Mouse (Mus musculus): ENCODE results near the gene Trnp1.

The Trnp1 gene

GRCm38 (mm10) chr4:133493895-133494294 is 4.5 kb downstream of the Trnp1 start:
- no peak for DNase-seq

DNA sequence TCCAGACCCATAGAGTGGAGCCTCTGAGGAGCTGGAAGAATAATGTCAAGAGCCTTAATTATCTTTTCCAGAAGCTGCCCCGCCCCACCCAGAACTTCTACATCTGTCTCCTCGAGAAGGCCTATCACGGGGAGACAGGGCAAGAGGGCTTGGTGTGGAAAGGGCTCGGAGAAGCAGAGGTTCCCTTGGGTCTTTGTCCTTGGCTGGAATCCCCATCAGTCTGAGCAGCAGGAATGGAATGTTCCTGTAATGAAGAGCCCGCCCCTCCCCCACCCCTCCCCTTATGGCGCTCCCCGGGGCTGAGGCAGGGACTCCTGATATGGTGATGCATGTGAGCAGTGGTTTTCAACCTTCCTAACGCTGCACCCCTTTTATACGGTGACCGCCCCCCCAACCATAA is 6.5 kb downstream of the Trnp1 start:
- no peak for DNase-seq

- DNase-seq = no peak
Measured at GRCm38 (mm10) chr4:133489489-133490245, 8.7 kb downstream of the Trnp1 start.

DNA sequence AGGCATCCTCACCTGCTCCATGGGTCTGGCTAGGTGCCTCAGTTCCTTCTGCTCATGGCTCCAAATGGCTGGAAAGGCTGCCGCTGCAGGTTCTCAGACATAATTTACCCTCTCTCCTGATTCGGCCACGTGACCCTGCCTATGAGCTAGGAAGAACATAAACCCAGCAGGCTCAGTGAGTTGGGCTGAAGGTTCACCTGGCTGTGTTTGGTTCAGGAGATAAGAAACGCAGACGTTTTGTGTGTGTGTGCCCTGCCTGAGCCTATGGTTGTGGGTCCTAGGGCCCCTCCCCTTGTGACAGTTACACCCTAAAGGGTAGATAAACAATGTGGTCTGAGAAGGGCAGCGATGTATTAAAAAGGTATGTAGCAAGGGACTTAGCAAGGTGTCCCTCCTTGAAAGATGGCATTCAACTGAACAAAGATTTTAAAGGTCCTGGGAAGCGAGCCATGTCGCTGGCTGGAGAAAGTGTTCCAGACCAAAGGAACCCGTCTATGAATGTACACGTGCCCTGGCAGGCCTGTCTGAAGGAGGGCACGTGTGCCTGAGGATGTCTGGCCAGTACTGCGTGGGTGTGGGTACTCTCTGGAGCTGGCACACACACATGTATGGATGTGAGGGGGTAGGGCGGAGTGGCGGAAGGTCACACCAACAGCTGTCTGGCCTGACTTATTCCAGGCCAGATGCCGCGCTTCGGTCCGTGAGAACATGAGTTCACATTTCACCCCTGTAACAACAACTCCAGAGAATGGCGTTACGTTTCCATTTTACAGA is 9.5 kb downstream of the Trnp1 start:
- no peak for DNase-seq

GRCm38 (mm10) chr4:133486673-133487357 is 11.5 kb downstream of the Trnp1 start:
- DNase-seq = no peak

DNA sequence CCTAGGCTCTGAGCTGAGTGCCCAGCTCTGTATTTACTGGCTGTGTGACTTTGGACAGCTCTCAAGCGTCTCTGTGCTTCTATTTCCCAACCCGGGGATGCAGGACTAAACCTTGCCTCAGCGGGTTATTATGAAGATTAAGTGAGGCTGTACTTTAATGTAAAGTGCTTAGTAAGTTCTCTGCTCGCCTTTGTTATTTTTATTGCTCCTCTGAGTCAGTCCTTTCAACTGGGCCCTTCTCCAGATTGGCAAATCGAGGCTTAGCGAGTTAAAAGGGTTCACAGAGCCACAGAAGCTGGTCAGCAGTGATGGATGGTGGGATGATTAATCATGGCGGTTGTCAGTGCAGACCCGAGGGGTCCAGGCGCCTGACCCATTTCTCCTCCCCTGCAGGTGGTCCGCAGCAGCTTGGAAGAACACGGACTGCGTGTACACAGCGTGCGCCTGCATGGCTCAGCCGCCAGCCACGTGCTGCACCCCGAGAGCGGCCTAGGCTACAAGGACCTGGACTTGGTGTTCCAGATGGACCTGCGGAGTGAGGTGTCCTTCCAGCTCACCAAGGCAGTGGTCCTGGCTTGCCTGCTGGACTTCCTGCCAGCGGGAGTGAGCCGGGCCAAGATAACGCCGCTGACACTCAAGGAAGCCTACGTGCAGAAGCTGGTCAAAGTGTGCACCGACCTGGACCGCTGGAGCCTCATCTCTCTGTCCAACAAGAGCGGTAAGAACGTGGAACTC is 12.5 kb downstream of the Trnp1 start:
- no peak for DNase-seq

DNA sequence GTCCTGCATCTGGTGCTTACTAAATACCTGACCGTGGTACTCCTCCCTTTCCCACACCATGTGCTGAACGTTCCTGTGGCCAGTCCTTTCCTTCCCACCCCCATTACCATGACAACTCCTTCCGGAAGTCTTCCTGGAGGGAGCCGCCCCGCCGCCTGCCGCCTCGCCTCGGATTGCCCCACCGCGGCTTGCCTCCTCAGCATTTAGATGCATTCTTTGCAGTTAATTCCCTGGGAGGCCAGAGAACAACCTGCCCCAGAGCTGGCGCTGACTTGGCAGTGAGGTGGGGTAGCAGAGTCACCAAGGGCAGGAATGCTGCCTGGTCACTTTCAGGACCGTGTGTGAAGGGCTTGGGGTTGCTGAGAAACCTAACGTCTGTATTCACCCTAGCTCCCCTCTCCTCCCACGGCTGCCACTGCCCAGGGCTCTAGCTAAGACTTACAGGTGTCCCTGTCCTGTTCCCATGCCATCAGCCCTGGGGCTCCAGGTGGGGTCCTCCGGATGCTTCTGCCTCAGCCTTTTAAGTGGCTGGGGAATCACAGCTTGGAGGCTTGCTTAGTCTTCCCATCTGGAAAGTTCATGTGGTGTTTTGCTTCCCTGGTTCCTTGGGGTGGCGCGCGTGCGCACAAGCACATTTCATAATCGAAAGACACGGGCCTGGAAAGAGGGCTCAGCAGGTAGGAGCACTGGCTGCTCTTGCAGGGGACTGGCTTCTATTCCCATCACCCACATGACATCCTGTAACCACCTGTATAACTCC is 13.9 kb downstream of the Trnp1 start:
- no peak for DNase-seq

- no peak for DNase-seq
Measured at GRCm38 (mm10) chr4:133482479-133482878, 15.9 kb downstream of the Trnp1 start.

- DNase-seq = no peak
Measured at GRCm38 (mm10) chr4:133481488-133481887, 16.9 kb downstream of the Trnp1 start.

- no peak for DNase-seq
Measured at GRCm38 (mm10) chr4:133480754-133481153, 17.6 kb downstream of the Trnp1 start.

GRCm38 (mm10) chr4:133480185-133480537 is 18.2 kb downstream of the Trnp1 start:
- DNase-seq = no peak

- DNase-seq = peak; percentile 93
Measured at GRCm38 (mm10) chr4:133479458-133480184, 18.7 kb downstream of the Trnp1 start, which contains the start of gene Tent5b. TSS of gene Tent5b (plus strand) at chr4:133480132.

- DNase-seq = no peak
Measured at GRCm38 (mm10) chr4:133473833-133474232, 24.5 kb downstream of the Trnp1 start.

DNA sequence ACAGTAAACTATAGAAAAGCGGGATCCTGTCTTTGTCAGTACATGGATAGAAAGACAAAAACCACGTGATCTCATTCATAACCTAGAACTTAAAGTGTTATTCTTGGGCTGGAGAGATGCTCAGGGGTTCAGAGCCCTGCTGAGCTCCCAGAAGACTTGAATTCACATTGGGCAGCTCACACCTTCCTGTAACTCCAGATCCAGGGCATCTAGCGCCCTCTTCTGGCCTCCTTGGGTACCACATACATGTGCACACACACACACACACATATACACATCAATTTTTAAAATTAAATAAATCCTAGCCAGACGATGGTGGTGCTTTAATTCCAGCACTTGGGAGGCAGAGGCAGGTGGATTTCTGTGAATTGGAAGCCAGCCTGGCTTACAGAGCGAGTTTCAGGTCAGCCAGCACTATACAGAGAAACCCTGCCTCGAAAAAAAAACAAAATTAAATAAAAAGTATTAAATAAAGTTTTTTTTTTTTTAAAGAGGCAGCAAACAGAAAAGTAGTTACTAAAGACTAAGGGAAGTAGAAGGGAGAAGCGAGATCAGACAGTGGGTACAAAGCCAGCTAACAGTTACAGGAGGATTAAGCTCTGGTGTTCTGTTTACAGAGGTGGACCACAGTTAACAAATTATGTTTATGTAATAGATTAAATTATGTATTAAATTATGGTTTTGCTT is 27.1 kb downstream of the Trnp1 start:
- DNase-seq = no peak

DNA sequence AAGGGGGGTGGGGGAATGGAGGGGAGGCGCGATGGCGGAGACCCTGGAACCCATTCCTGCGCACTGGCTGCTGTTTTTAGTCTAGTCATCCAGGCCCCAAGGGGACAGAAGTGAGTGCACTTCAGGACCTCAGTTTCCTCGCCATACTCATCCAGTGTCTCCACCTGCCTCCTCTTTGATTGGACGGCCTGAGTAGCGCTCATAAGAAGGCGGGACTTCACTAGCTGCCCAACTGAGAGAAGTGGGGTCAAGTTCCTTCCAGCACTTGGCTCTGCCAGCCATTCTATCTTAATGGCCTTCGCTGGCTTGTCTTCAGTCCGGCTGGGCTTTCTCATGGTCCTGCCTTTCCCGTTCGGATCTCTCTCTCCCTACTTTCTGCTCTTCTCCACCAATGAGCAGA is 29.2 kb downstream of the Trnp1 start:
- no peak for DNase-seq

- DNase-seq = peak; percentile 66
Measured at GRCm38 (mm10) chr4:133468080-133468479, 30.3 kb downstream of the Trnp1 start.

DNA sequence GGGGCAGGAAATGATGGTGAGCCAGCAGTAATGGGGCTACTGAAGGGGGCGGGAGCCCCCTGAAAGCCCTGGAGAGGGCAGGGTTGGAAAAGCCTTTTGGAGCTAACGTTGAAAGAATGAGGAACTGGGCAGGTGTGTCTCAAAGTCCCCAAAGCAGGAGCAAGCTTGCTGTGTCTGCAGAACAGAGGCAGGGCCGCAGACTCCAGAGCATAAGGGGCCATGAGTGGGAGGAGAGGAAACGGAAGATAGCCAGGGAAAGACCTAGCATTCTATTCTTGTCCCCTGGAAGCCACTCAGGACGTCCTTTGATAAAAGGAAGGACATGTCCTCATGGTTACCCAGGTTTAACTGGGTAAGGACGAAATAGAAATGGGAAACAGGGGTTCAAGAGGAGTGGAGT is 35.2 kb downstream of the Trnp1 start:
- DNase-seq = no peak

- DNase-seq = no peak
Measured at GRCm38 (mm10) chr4:133461362-133461761, 37.0 kb downstream of the Trnp1 start.

GRCm38 (mm10) chr4:133460796-133461325 is 37.5 kb downstream of the Trnp1 start:
- no peak for DNase-seq

DNA sequence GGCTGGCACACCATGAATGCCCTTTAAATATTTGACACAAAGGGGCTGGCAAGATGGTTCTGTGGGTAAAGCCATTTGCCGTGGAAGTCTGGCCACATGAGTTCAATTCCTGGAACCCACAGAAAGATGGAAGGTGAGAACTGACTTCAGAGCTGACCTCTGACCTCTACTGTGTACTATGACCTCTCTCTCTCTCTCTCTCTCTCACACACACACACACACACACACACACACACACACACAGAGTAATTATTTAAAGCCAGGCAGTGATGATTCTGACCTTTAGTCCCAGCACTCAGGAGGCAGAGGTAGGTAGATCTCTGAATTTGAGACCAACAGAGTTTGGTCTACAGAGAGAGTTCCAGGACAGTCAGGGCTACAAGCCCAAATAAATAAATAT is 38.3 kb downstream of the Trnp1 start:
- DNase-seq = no peak

DNA sequence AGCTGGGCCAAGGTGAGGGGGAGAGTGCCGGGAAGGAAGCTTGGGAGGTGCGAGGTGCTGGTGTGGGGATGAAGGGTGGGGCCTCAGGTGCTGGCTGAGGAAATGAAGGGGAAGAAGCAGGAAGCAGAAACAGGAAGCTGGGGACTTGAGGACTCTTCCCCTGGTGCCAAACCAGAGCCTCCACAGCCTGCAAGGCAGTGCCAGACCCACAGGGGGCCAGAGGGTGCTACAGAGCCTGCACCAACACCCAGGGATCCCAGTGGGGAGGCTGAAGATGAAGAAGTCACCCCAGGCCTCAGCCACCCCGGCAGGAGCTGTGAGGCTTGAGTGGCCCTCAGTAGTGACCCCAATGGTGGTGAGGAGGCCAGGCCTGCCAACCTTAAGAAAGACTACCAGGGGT is 40.3 kb downstream of the Trnp1 start:
- DNase-seq = no peak
